Mouse (Mus musculus): Measurements from ENCODE around the gene Fam118b. TPM values are rescaled to one million over a fixed set of nuclear protein-coding genes. Genes with fewer than 3 reads are reported as not detected.

Fam118b gene
- total and polyA plus RNA-seq, 3 experiments: 12.7 to 27.7 (median 21.3) TPM

DNA sequence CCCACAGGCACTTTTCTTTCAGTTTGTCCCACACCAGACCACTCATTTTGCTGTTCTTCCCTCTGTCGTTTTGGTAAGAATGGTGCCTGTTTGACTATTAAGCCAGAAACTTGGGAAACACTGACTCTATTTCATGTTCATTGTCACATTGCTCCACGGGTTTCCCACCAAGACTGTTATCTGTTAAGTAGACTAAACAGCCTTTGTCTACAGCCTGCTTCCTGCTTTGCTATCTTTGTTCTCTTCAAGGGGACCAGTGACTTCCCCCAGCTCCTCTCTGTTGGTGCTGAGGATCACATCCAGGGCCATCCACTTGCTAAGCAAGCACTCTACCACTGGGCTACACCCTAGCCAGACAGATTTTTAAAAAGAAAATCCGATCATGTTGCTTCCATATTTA is 64.1 kb downstream of the Fam118b start:
- dilution Hi-C loops (cut with MboI; ENCODE audit: extremely low pct_ligation_motif_present, extremely low pct_unique_long_range_greater_than_20kb, low sequenced_read_pairs): no loop called here
- Histone ChIP-seq H3K4me1 (ENCODE audit: control insufficient read depth in 1 of 2, insufficient read depth in 2 of 2) (peaks cover 0 to 24% of the 10 kb centered on the region in 2 experiments; a peak in 2 of 4 replicates), H3K4me2 (ENCODE audit: insufficient read depth, low read depth, poor library complexity, severe bottlenecking) (no peak overlapping the region), H3K9me3 (replicated peaks; ENCODE audit: low read length) (peaks cover 8% of the 10 kb centered on the region), H3K4me3 (replicated peaks in 1 of 3; ENCODE audit: low read depth in 2 of 3, low read length in 2 of 3, poor library complexity in 1 of 3) (no peak overlapping the region), H3K36me3 (replicated peaks in 1 of 2; ENCODE audit: control insufficient read depth in 1 of 2, insufficient read depth in 1 of 2, low read length in 1 of 2) (peaks cover 41 to 57% of the 10 kb centered on the region in 2 experiments), H3K27me3 (replicated peaks) (no peaks in the 10 kb centered on the region), H3K27ac (ENCODE audit: insufficient read depth, low read depth) (no peak overlapping the region), H3K9ac (ENCODE audit: insufficient read depth, low read depth) (no peak overlapping the region), H3K79me2 (replicated peaks; ENCODE audit: control insufficient read depth, extremely low read depth, insufficient read depth, poor library complexity, severe bottlenecking) (no peaks in the 10 kb centered on the region; the same call in 1 of the 2 replicates)
- in situ Hi-C loops (cut with MboI; ENCODE audit: low pct_ligation_motif_present, low pct_unique_long_range_greater_than_20kb, low sequenced_read_pairs): loop anchor here (10.0 kb wide), 1 partner anchor 341 kb away; no protein-coding TSS in a partner anchor
- DNase-seq (ENCODE audit: extremely low read depth): no peak
- TF ChIP-seq IRF4 (IDR thresholded peaks at IDR 0.05; ENCODE audit: low read depth, low read length) (no peak), ZMIZ1 (IDR thresholded peaks at IDR 0.05; ENCODE audit: low read depth, low read length) (no peak), NRF1 (IDR thresholded peaks at IDR 0.05; ENCODE audit: low read depth, low read length) (no peak), SIN3A (IDR thresholded peaks at IDR 0.05; ENCODE audit: low read length) (no peak), ZC3H11A (IDR thresholded peaks at IDR 0.05; ENCODE audit: low read depth, low read length) (no peak), UBTF (IDR thresholded peaks at IDR 0.05; ENCODE audit: low read depth, low read length) (no peak), JUN (IDR thresholded peaks at IDR 0.05; ENCODE audit: insufficient read depth, low read depth, low read length) (no peak), BHLHE40 (IDR thresholded peaks at IDR 0.05; ENCODE audit: low read depth, low read length) (no peak), ETS1 (conservative IDR thresholded peaks at IDR 0.05; ENCODE audit: low read depth, low read length) (no peak), MAFK (IDR thresholded peaks at IDR 0.05; ENCODE audit: insufficient replicate concordance, low read length) (no peak)

DNA sequence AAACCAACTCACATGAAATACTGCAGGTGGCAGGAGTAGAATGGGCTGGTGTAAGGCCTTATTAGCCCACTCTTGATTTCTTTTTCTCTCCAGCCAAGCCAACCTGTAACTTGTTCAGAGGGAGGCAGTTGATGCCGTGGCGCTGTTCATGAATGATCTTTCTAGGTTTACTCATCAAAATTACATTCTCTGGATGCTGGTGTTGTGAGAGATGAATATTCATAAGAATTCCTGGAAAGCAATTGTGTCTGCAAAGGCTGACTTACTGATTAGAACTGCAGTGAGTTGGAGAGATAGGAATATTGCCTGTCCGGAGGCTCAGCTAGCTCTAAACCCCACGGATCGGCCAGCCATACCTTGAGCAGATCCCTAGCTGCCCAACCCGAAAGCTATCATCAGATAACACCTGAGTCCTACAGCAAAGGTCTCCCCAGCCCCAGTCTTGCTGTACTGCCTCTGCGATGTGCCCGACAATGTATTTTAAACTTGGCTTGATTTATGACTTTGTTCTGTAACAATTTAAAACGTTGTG is 67.0 kb downstream of the Fam118b start:
- TF ChIP-seq CTCF (conservative IDR thresholded peaks at IDR 0.05 in 1 of 2, IDR thresholded peaks at IDR 0.05 in 1 of 2; ENCODE audit: low read depth in 2 of 2, low read length in 2 of 2) (peak in 1 of 2 experiments; percentile 15; a peak in 1 of 4 replicates), MXI1 (IDR thresholded peaks at IDR 0.05; ENCODE audit: low read depth, low read length) (no peak)
- no peak for DNase-seq (ENCODE audit: extremely low read depth)
- peaks cover 0 to 40% of the 10 kb centered on the region in 2 experiments; a peak in 2 of 4 replicates for H3K4me1 ChIP-seq (ENCODE audit: control insufficient read depth in 1 of 2, insufficient read depth in 2 of 2)
- dilution Hi-C loops (cut with MboI; ENCODE audit: extremely low pct_ligation_motif_present, extremely low pct_unique_long_range_greater_than_20kb, low sequenced_read_pairs) (no loop called here), in situ Hi-C loops (cut with MboI; ENCODE audit: low pct_ligation_motif_present, low pct_unique_long_range_greater_than_20kb, low sequenced_read_pairs) (loop anchor here (10.0 kb wide), 1 partner anchor 344 kb away; no protein-coding TSS in a partner anchor)
- H3K79me2 ChIP-seq (replicated peaks; ENCODE audit: control insufficient read depth, extremely low read depth, insufficient read depth, poor library complexity, severe bottlenecking): peaks cover 19% of the 10 kb centered on the region
- H3K4me2 ChIP-seq (ENCODE audit: insufficient read depth, low read depth, poor library complexity, severe bottlenecking): peak overlapping the region; percentile 91
- H3K27ac ChIP-seq (ENCODE audit: insufficient read depth, low read depth): no peak overlapping the region
- peaks cover 14 to 41% of the 10 kb centered on the region in 2 experiments for H3K36me3 ChIP-seq (replicated peaks in 1 of 2; ENCODE audit: control insufficient read depth in 1 of 2, insufficient read depth in 1 of 2, low read length in 1 of 2)
- no peaks in the 10 kb centered on the region for H3K9me3 ChIP-seq (replicated peaks; ENCODE audit: low read length)
- H3K9ac ChIP-seq (ENCODE audit: insufficient read depth, low read depth): peak overlapping the region; percentile 83
- H3K4me3 ChIP-seq (replicated peaks in 1 of 3; ENCODE audit: low read depth in 2 of 3, low read length in 2 of 3, poor library complexity in 1 of 3): peak overlapping the region; percentile 77 to 86 (median 80)
- no peaks in the 10 kb centered on the region for H3K27me3 ChIP-seq (replicated peaks)

All from CH12.LX (cell line).